Mouse (Mus musculus) Patski (cell line): ENCODE results near the gene Slc7a14. TPM values are rescaled to one million over a fixed set of nuclear protein-coding genes. Genes with fewer than 3 reads are reported as not detected.

Experiments used
- ATAC-seq: fragments of 100-300 bp; one replicate; pipeline ENCODE4 v1.8.0; 2021
- CTCF ChIA-PET: fragments of 350-600 bp; sonication (Branson Sonifier 250); formaldehyde crosslinking; loops from one replicate; lab custom pipeline; 2022; ENCODE audit warnings: inconsistent platforms; lab: Charles Lee
- POLR2A ChIA-PET: fragments of 350-600 bp; sonication (Branson Sonifier 250); formaldehyde crosslinking; loops from one replicate; lab custom pipeline; 2022; ENCODE audit warnings: antibody characterized with exemption, inconsistent platforms; lab: Charles Lee
- DNase-seq: peaks from one replicate; pipeline ENCODE4 v3.0.0-alpha.2; 2011; ENCODE audit warnings: low read depth, low spot score
- H3K27me3 ChIP-seq: fragments of 371-371 bp; one replicate; pipeline ENCODE4 v1.5.1; 2021
- CTCF ChIP-seq: fragments of 100-300 bp; IDR thresholded peaks from one replicate; pipeline ENCODE4 v1.5.1; 2021
- in situ Hi-C: fragments of 300-500 bp; cut with MboI; formaldehyde crosslinking; loops from 3 replicates; pipeline ENCODE4 v1.11.1; 2018; ENCODE audit warnings: low pct_unique_long_range_greater_than_20kb, mixed read lengths
- polyA plus RNA-seq: library from polyadenylated mRNA; unstranded; gene quantifications from one replicate; pipeline ENCODE4 v1.2.3, GENCODE M21; 2021

The Slc7a14 gene
- 0.05 TPM for polyA plus RNA-seq

- DNase-seq (no peak), ATAC-seq (no peak)
- POLR2A ChIA-PET = no interaction called here
- CTCF ChIA-PET = no interaction called here
- H3K27me3 ChIP-seq = peaks cover 43% of the 10 kb centered on the region
- in situ Hi-C loops = no loop called here
- TF ChIP-seq CTCF = no peak
Observed at GRCm38 (mm10) chr3:31309934-31310787, at the start of gene Slc7a14. Gene Slc7a14 (minus strand): TSS chr3:31310378.

DNA sequence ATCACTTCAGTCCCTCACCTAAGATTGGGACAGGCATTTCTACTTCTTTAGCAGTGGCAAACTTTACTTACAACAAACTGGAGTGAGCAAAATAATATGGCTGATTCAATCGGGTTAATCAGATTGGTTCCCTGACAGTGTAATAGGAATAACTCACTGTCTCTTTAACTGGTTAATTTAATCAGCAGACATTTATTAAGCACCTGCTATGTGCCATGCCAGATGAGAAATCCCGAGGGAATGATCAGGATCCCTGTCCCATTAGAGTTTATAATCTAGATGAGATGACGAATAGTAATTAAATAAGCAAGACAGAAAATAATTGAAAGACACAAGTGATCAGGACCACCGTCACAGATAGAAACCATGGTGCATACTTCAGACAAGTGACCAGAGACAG, 36.4 kb upstream of the Slc7a14 start:
- in situ Hi-C loops = no loop called here
- CTCF ChIA-PET = interaction anchor here (0.8 kb wide), 2 partner anchors 9 to 20 kb away, joined by 3 read pairs; no protein-coding TSS in a partner anchor
- peaks cover 3% of the 10 kb centered on the region for H3K27me3 ChIP-seq
- TF ChIP-seq CTCF = no peak
- DNase-seq (no peak), ATAC-seq (no peak)
- POLR2A ChIA-PET = interaction anchor here (1.0 kb wide), 1 partner anchor 82 kb away, joined by 3 read pairs; no protein-coding TSS in a partner anchor

GRCm38 (mm10) chr3:31345766-31346165, 35.6 kb upstream of the Slc7a14 start:
- TF ChIP-seq CTCF = no peak
- DNase-seq (no peak), ATAC-seq (no peak)
- in situ Hi-C loops = no loop called here
- ChIA-PET CTCF (interaction anchor here (0.8 kb wide), 2 partner anchors 9 to 19 kb away, joined by 3 read pairs; no protein-coding TSS in a partner anchor), POLR2A (no interaction called here)
- peaks cover 3% of the 10 kb centered on the region for H3K27me3 ChIP-seq

GRCm38 (mm10) chr3:31339236-31339635, 29.1 kb upstream of the Slc7a14 start:
- CTCF ChIA-PET = no interaction called here
- POLR2A ChIA-PET = no interaction called here
- in situ Hi-C loops = no loop called here

GRCm38 (mm10) chr3:31328237-31328836, 18.2 kb upstream of the Slc7a14 start:
- CTCF ChIA-PET = interaction anchor here (1.1 to 2.1 kb wide), 3 partner anchors 10 to 16 kb away, joined by 3 to 6 read pairs (median 4); no protein-coding TSS in a partner anchor
- POLR2A ChIA-PET = interaction anchor here (0.5 to 0.8 kb wide), 2 partner anchors 181 to 533 kb away, joined by 4 to 5 read pairs; no protein-coding TSS in a partner anchor
- no peak for ATAC-seq
- no peak for TF ChIP-seq CTCF
- in situ Hi-C loops = no loop called here
- DNase-seq = no peak
- no peaks in the 10 kb centered on the region for H3K27me3 ChIP-seq

More at GRCm38 (mm10) chr3:31339236-31339635, 29.1 kb upstream of the Slc7a14 start:
- DNase-seq (peak; percentile 25), ATAC-seq (peak; percentile 39)
- no peaks in the 10 kb centered on the region for H3K27me3 ChIP-seq
- TF ChIP-seq CTCF = no peak

DNA sequence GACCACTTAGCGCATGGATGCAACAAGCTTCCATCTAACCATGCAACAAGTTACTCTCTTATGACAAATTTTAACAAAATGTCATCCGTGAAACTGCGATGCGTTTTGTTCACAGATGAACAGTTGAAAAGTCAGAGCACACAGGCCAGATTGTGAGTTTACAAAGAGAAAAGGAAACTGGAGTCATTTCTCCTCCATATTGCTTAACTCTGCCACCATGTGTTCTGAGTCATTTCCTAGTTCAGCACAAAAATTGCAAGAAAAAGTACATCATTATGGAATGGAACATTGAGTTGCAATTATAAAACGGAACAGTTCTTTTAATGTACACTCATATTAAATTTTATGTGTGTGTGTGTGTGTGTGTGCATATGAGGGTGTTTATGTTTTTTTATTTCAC, 17.6 kb upstream of the Slc7a14 start:
- no peak for DNase-seq
- ATAC-seq = no peak
- in situ Hi-C loops = no loop called here
- TF ChIP-seq CTCF = no peak
- ChIA-PET POLR2A (interaction anchor here (0.8 kb wide), 1 partner anchor 181 kb away, joined by 5 read pairs; no protein-coding TSS in a partner anchor), CTCF (interaction anchor here (1.7 kb wide), 1 partner anchor 10 kb away, joined by 6 read pairs; no protein-coding TSS in a partner anchor)
- H3K27me3 ChIP-seq = no peaks in the 10 kb centered on the region

- peak; percentile 76 for ATAC-seq
- CTCF ChIA-PET = interaction anchor here (1.2 kb wide), 1 partner anchor 59 kb away, joined by 3 read pairs; no protein-coding TSS in a partner anchor
- in situ Hi-C loops = no loop called here
- H3K27me3 ChIP-seq = no peaks in the 10 kb centered on the region
- DNase-seq = peak; percentile 22
- no peak for TF ChIP-seq CTCF
- POLR2A ChIA-PET = no interaction called here
Observed at GRCm38 (mm10) chr3:31324231-31324654, 14.1 kb upstream of the Slc7a14 start.

- ATAC-seq (no peak), DNase-seq (no peak)
- ChIA-PET POLR2A (no interaction called here), CTCF (interaction anchor here (1.1 to 1.7 kb wide), 2 partner anchors 10 to 14 kb away, joined by 3 to 4 read pairs; no protein-coding TSS in a partner anchor)
- no peak for TF ChIP-seq CTCF
- in situ Hi-C loops = no loop called here
- H3K27me3 ChIP-seq = peaks cover 43% of the 10 kb centered on the region
Observed at GRCm38 (mm10) chr3:31309371-31309933, 726 bp downstream of the Slc7a14 start.

DNA sequence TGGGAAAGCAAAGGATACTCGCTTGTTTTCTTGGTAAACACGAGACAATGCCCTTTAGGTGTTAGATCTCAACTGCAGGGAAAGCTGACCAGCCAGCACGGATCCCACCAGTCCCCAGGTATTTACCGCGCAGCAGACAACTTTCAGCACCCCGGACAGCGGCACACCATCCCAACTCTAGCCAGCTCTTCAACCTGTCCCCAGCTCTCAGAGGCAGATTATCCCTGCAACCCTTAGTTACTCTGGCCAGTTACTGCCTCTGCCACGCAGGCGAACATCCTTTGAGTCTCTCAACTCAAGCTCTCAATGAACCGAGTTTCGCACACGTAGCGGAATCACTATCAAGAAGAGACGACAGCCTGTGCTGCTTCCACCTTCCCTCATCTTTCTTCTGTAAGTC, 1.3 kb downstream of the Slc7a14 start:
- peak; percentile 37 for DNase-seq
- POLR2A ChIA-PET = interaction anchor here (1.2 kb wide), 1 partner anchor 13 kb away, joined by 3 read pairs; no protein-coding TSS in a partner anchor
- TF ChIP-seq CTCF = no peak
- CTCF ChIA-PET = interaction anchor here (1.1 to 1.7 kb wide), 2 partner anchors 10 to 14 kb away, joined by 3 to 4 read pairs; no protein-coding TSS in a partner anchor
- in situ Hi-C loops = no loop called here
- ATAC-seq = peak; percentile 70
- H3K27me3 ChIP-seq = peaks cover 40% of the 10 kb centered on the region

- ATAC-seq = no peak
- no peak for TF ChIP-seq CTCF
- CTCF ChIA-PET = interaction anchor here (1.1 to 1.7 kb wide), 2 partner anchors 9 to 15 kb away, joined by 3 to 4 read pairs; no protein-coding TSS in a partner anchor
- POLR2A ChIA-PET = interaction anchor here (1.2 kb wide), 1 partner anchor 14 kb away, joined by 3 read pairs; no protein-coding TSS in a partner anchor
- peaks cover 37% of the 10 kb centered on the region for H3K27me3 ChIP-seq
- in situ Hi-C loops = no loop called here
- no peak for DNase-seq
Observed at GRCm38 (mm10) chr3:31307936-31308335, 2.2 kb downstream of the Slc7a14 start.
